Mouse (Mus musculus): ENCODE data around the gene Myh14. TPM values are rescaled to one million over a fixed set of nuclear protein-coding genes. Genes with fewer than 3 reads are reported as not detected.
"Not testable (repeated sequence)": the region's sequence is repeated elsewhere in the genome, so short reads cannot be mapped to it uniquely, and the experiment has no call there.

Myh14 gene
- 0.59 and 1.0 TPM in 2 replicates for polyA plus RNA-seq (2016; fragmentation: Nextera tagmentation; extraction: Ambion mirVana)

DNA sequence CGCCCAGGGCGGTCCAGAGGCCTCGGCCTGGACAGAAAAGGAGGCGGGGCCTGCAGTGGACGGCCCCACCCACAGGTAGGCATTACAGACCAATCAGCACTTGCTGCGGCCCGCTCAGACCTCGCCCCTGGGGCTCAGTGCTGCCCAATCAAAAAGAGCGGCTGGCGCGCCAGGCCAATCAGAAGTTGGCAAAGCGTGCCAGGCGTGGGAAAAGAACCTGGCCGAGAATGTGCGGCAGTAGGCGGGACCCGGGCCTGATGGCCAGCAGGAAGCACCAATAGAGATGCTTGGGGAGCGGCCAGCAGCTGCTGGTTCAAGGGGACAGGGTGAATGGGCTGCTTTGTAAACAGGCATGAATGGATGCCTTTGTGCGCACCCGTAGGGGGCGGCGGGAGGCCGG lies at the start of gene Myh14:
Gene Myh14, minus strand, starts transcription at position 41 of the 400 bp plus-strand sequence.
- Histone ChIP-seq H3K4me3 (peak within 1 kb of the TSS; percentile 43), H3K27ac (ENCODE audit: poor library complexity, severe bottlenecking) (no peak within 1 kb of the TSS), H3K4me1 (replicated peaks) (peaks cover 6% of the 10 kb centered on the region), H3K27me3 (replicated peaks) (peaks cover 42% of the 10 kb centered on the region), H3K9me3 (replicated peaks) (peaks cover 8% of the 10 kb centered on the region), H3K4me2 (peak within 1 kb of the TSS; percentile 76), H3K9ac (no peak within 1 kb of the TSS), H3K36me3 (no peaks in the 10 kb centered on the region)
- peak; percentile 85 for ATAC-seq (ENCODE audit: insufficient number of reproducible peaks, low FRiP score)
- WGBS: under 1% methylated on average over 22 of the region's 23 CpGs

DNA sequence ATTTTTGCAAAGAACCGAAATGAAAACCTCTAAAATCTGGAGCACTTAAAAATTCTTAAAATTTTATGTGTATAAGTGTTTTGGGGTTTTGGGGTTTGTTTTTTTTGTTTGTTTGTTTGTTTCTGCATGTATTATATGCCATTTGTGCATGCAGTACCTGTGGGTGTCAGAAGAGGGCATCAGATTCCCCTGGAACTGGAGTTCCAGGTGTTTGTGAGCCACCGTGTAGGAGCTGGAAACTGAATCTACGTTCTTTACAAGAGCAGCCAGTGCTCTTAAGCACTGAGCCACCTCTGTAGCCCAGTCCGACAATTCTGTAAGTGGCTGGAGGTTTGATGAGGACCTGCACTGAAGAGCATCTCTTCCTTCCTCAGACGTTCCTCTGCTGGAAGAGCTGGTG lies 39.2 kb upstream of the Myh14 start:
- 0 out of 2 replicates have a peak, but pooled peaks cover 5% of the 10 kb centered on the region for H3K27me3 ChIP-seq (replicated peaks)
- H3K4me1 ChIP-seq (replicated peaks): no peaks in the 10 kb centered on the region
- WGBS: 83% methylated on average over 5 of the region's 5 CpGs
- H3K4me2 ChIP-seq: no peak overlapping the region
- H3K9ac ChIP-seq: no peak overlapping the region
- H3K36me3 ChIP-seq: no peaks in the 10 kb centered on the region
- peaks cover 10% of the 10 kb centered on the region; the same call in 1 of the 2 replicates for H3K9me3 ChIP-seq (replicated peaks)
- ATAC-seq (ENCODE audit: insufficient number of reproducible peaks, low FRiP score): no peak
- H3K27ac ChIP-seq (ENCODE audit: poor library complexity, severe bottlenecking): no peak overlapping the region
- no peak overlapping the region for H3K4me3 ChIP-seq

DNA sequence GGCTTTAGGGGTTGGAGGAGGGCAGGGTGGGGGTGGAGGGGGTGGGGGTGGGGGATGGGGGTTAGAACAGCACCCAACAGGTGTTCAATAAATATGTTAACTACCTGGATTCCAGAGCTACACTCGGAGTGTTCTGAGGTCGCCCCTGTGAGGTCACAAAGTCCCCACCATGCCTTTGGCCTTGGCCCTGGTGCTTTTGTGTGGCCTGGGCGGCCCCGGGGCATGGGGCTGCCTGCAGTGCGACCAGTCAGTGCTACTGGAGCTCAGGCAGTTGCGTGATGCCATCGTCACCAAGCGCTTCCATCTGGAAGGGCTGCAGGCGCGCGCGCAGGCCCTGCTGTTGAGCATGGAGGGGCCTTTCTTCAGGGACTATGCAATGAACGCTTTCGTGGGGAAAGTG lies 37.9 kb upstream of the Myh14 start, which contains the start of gene Izumo2:
Gene Izumo2, plus strand, starts transcription at position 169 of the 400 bp plus-strand sequence.
- H3K36me3 ChIP-seq: no peaks in the 10 kb centered on the region
- WGBS: 74% methylated on average over 14 of the region's 14 CpGs
- H3K27ac ChIP-seq (ENCODE audit: poor library complexity, severe bottlenecking): no peak within 1 kb of the TSS
- no peak within 1 kb of the TSS for H3K4me2 ChIP-seq
- 0 out of 2 replicates have a peak, but pooled peaks cover 5% of the 10 kb centered on the region for H3K27me3 ChIP-seq (replicated peaks)
- peaks cover 10% of the 10 kb centered on the region; the same call in 1 of the 2 replicates for H3K9me3 ChIP-seq (replicated peaks)
- no peak within 1 kb of the TSS for H3K9ac ChIP-seq
- no peak for ATAC-seq (ENCODE audit: insufficient number of reproducible peaks, low FRiP score)
- no peak within 1 kb of the TSS for H3K4me3 ChIP-seq
- no peaks in the 10 kb centered on the region for H3K4me1 ChIP-seq (replicated peaks)

DNA sequence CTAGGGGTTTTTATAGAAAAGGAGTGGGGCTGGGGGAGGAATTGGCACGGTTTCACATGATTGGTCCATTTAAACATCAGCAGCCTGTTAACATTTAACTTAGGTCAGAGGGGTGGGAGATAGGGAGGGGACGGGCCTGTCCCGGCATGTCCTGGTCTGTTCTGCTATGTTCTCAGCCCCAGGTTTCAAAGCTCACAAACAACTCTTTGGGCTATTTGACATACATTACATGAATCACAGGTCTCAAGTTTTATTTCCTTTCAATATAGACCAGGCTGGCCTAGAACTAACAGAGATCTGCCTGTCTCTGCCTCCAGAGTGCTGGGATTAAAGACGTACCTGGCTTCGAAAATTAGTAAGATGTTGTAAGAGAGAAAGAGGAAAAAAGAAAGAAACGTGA lies 37.5 kb upstream of the Myh14 start:
- H3K36me3 ChIP-seq; H3K27me3 ChIP-seq (replicated peaks); ATAC-seq (ENCODE audit: insufficient number of reproducible peaks, low FRiP score); H3K4me2 ChIP-seq; H3K9ac ChIP-seq; H3K27ac ChIP-seq (ENCODE audit: poor library complexity, severe bottlenecking); H3K4me3 ChIP-seq; H3K4me1 ChIP-seq (replicated peaks): not testable (repeated sequence)
- H3K9me3 ChIP-seq (replicated peaks): peaks cover 10% of the 10 kb centered on the region; the same call in 1 of the 2 replicates
- WGBS: 76% methylated on average over 6 of the region's 6 CpGs

DNA sequence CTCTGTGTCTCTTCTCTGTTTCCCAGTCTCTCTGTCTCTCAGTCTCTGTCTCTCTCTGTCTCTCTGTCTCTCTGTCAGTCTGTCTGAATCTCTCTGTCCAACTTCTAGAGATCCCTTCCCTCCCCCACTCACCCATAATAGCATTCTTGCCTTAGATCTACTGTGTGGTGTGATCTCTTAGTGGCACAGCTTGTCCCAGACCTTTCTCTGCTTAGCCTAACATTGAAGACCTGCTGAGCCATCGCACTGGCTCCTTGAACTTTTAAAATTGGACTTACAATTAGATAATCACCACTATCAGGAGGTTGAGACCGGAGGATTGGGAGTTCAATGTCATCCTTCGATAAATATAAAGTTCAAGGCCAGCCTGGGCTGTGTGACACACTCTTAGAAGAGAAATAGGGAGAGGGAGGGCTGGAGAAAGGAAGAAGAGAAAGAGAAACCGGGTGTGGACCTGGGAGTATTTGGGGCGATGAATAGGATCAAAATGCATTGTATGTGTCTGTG lies 36.6 kb upstream of the Myh14 start:
- no peak for ATAC-seq (ENCODE audit: insufficient number of reproducible peaks, low FRiP score)
- H3K27me3 ChIP-seq (replicated peaks): no peaks in the 10 kb centered on the region
- H3K36me3 ChIP-seq: no peaks in the 10 kb centered on the region

DNA sequence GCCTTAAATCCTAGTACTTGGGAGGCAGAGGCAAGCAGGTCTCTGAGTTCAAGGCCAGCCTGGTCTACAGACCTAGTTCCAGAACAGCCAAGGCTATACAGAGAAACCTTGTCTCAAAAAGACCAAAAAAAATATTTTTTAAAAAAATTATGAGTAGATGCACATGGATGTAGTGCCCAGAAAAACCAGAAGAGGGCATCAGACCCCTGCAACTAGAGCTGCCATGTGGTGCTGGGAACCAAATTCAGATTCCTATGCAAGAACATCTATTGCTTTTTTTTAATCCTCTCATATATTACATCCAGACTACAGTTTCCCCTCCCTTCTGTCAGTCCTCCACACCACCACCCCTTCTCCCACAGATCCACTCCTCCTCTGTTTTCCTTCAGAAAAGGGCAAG lies 35.7 kb upstream of the Myh14 start:
- Histone ChIP-seq H3K4me3 (no peak overlapping the region), H3K27me3 (replicated peaks) (no peaks in the 10 kb centered on the region), H3K4me2 (no peak overlapping the region), H3K4me1 (replicated peaks) (no peaks in the 10 kb centered on the region), H3K9me3 (replicated peaks) (peaks cover 10% of the 10 kb centered on the region; the same call in 1 of the 2 replicates), H3K36me3 (no peaks in the 10 kb centered on the region), H3K9ac (no peak overlapping the region), H3K27ac (ENCODE audit: poor library complexity, severe bottlenecking) (no peak overlapping the region)
- no peak for ATAC-seq (ENCODE audit: insufficient number of reproducible peaks, low FRiP score)

More for the DNA sequence above, 36.6 kb upstream of the Myh14 start:
- 82% methylated on average over 5 of the region's 5 CpGs for WGBS
- H3K27ac ChIP-seq (ENCODE audit: poor library complexity, severe bottlenecking): no peak overlapping the region
- no peak overlapping the region for H3K4me2 ChIP-seq
- no peak overlapping the region for H3K4me3 ChIP-seq
- H3K9ac ChIP-seq: no peak overlapping the region
- no peaks in the 10 kb centered on the region for H3K4me1 ChIP-seq (replicated peaks)
- peaks cover 10% of the 10 kb centered on the region; the same call in 1 of the 2 replicates for H3K9me3 ChIP-seq (replicated peaks)

DNA sequence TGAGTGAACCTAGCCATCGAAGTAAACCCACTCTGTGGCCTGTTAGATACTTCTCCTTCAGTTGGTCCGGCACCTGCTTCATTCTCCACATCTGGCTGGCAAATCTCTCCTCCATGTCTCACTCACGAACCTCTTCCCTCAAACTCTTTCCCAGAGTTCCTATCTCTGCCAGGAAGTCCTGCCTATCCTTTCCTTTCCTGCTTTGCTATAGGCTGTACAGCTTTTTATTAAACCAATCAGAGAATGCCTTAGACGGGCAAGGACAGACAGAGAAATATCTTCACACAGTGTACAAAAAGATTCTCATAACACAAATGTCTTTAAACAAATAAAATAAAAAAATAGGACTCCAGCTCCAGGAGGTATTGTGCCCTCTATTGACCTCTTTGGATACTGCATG lies 34.4 kb upstream of the Myh14 start:
- no peak overlapping the region for H3K27ac ChIP-seq (ENCODE audit: poor library complexity, severe bottlenecking)
- no peak overlapping the region for H3K9ac ChIP-seq
- no peaks in the 10 kb centered on the region for H3K36me3 ChIP-seq
- 85% methylated on average over 4 of the region's 4 CpGs for WGBS
- no peak for ATAC-seq (ENCODE audit: insufficient number of reproducible peaks, low FRiP score)
- H3K4me1 ChIP-seq (replicated peaks): no peaks in the 10 kb centered on the region
- peaks cover 9% of the 10 kb centered on the region; the same call in 1 of the 2 replicates for H3K9me3 ChIP-seq (replicated peaks)
- H3K4me3 ChIP-seq: no peak overlapping the region
- no peaks in the 10 kb centered on the region; the same call in 1 of the 2 replicates for H3K27me3 ChIP-seq (replicated peaks)
- no peak overlapping the region for H3K4me2 ChIP-seq

DNA sequence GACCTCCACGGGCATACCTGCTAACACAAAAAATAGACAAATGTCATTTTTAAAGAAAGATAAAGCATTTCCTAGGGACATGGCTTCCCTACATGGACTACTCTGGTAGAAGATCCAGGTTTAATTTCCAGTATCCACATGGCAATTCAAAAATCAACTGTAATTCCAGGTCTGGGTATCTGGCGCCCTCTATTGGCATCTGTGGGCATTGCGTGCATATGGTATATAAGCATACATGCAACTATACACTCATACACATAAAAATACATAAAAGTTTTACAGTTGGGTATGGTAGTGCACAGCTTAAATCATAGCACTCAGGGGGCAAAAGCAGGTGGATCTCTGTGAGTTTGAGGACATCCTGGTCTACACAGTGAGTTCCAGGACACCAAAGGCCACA lies 33.7 kb upstream of the Myh14 start:
- Histone ChIP-seq H3K4me1 (replicated peaks) (no peaks in the 10 kb centered on the region), H3K9me3 (replicated peaks) (peaks cover 7% of the 10 kb centered on the region; the same call in 1 of the 2 replicates), H3K27ac (ENCODE audit: poor library complexity, severe bottlenecking) (no peak overlapping the region), H3K36me3 (no peaks in the 10 kb centered on the region), H3K4me2 (no peak overlapping the region), H3K9ac (no peak overlapping the region), H3K27me3 (replicated peaks) (no peaks in the 10 kb centered on the region; the same call in 1 of the 2 replicates), H3K4me3 (no peak overlapping the region)
- 59% methylated on average over 3 of the region's 3 CpGs for WGBS
- no peak for ATAC-seq (ENCODE audit: insufficient number of reproducible peaks, low FRiP score)

DNA sequence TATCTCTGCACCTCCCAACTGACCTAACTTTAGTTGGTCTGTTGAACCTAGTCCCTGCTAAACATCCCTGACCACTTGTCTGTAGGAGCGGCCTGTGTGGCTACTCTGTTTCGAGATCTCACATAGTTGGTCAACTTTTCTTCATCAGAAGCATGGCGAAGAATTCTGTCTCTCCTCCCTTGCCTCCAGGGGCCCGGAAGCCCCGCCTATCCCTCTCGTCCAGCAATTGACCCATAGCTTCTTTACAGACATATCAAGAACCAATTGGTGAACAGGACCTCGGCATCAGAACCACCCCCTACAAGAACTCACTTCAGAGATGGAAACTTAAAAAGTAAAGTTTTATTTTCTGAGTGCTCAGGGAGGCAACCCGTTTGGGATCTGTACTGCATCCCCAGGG lies 32.3 kb upstream of the Myh14 start:
- no peak overlapping the region for H3K4me3 ChIP-seq
- no peak overlapping the region for H3K27ac ChIP-seq (ENCODE audit: poor library complexity, severe bottlenecking)
- H3K27me3 ChIP-seq (replicated peaks): peaks cover 8% of the 10 kb centered on the region
- no peaks in the 10 kb centered on the region for H3K4me1 ChIP-seq (replicated peaks)
- H3K4me2 ChIP-seq: no peak overlapping the region
- WGBS: 67% methylated on average over 8 of the region's 8 CpGs
- ATAC-seq (ENCODE audit: insufficient number of reproducible peaks, low FRiP score): no peak
- H3K9me3 ChIP-seq (replicated peaks): peaks cover 7% of the 10 kb centered on the region; the same call in 1 of the 2 replicates
- H3K9ac ChIP-seq: no peak overlapping the region
- no peaks in the 10 kb centered on the region for H3K36me3 ChIP-seq

DNA sequence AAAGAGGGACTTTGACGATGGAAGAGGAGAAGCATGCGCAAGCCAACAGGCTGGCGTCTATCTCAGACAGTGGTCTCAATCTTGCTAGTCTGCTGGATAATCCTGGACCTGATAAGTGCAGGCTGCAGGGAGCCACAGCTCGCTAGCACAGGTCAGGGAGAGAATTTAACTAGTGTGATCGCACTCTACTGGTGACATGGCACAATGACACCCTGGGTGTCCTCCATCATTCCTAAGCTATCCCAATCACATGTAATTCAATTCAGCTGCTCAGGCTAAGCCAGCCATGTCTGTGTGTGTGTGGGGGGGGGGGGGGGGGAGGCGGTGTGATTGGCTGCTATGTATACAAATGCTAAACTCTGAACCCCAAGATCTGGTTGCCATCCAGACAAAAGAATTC lies 31.3 kb upstream of the Myh14 start:
- Histone ChIP-seq H3K27ac (ENCODE audit: poor library complexity, severe bottlenecking) (no peak overlapping the region), H3K9ac (no peak overlapping the region), H3K4me1 (replicated peaks) (peaks cover 11% of the 10 kb centered on the region), H3K36me3 (no peaks in the 10 kb centered on the region), H3K9me3 (replicated peaks) (peaks cover 7% of the 10 kb centered on the region; the same call in 1 of the 2 replicates), H3K4me2 (no peak overlapping the region), H3K4me3 (no peak overlapping the region), H3K27me3 (replicated peaks) (peaks cover 12% of the 10 kb centered on the region)
- ATAC-seq (ENCODE audit: insufficient number of reproducible peaks, low FRiP score): no peak
- 4% methylated on average over 6 of the region's 6 CpGs for WGBS

DNA sequence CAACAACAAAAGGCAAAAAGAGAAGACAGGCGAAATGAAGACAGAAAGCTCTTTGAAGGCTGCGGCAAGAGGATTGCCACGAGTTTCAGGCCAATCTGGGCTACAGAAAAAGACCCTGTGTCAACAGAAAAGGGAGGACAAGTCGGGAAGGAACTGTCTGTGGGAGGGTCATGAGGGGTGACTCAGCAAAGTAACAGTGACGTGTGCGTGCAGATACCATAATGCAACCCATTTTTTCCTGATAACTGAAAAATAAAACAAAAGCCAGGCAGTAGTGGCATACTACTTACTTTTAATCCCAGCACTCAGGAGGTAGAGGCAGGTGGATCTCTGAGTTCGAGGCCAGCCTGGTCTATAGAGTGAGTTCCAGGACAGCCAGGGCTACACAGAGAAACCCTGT lies 27.3 kb upstream of the Myh14 start:
- peaks cover 19% of the 10 kb centered on the region for H3K27me3 ChIP-seq (replicated peaks)
- peaks cover 15% of the 10 kb centered on the region for H3K4me1 ChIP-seq (replicated peaks)
- no peak overlapping the region for H3K9ac ChIP-seq
- ATAC-seq (ENCODE audit: insufficient number of reproducible peaks, low FRiP score): no peak
- H3K36me3 ChIP-seq: no peaks in the 10 kb centered on the region
- H3K4me2 ChIP-seq: no peak overlapping the region
- H3K4me3 ChIP-seq: no peak overlapping the region
- H3K9me3 ChIP-seq (replicated peaks): no peaks in the 10 kb centered on the region
- 56% methylated on average over 7 of the region's 7 CpGs for WGBS
- no peak overlapping the region for H3K27ac ChIP-seq (ENCODE audit: poor library complexity, severe bottlenecking)

Measured in heart, embryonic 12.5 days (tissue).